Mouse (Mus musculus) NIH3T3 (cell line): ENCODE data around the gene Rbm4b.

Experiments used
- DNase-seq: peaks from one replicate; pipeline ENCODE4 v3.0.0-alpha.2; 2012; ENCODE audit warnings: low read depth

Rbm4b gene

GRCm38 (mm10) chr19:4756193-4756911 is at the start of gene Rbm4b:
TSS of gene Rbm4b (plus strand) at chr19:4756497.
- peak; percentile 99 for DNase-seq

- no peak for DNase-seq
Measured at GRCm38 (mm10) chr19:4708765-4709164, 47.5 kb upstream of the Rbm4b start.

- no peak for DNase-seq
Measured at GRCm38 (mm10) chr19:4711098-4711600, 45.1 kb upstream of the Rbm4b start, which contains the start of gene Sptbn2. TSS of gene Sptbn2 (plus strand) at chr19:4711167.

DNA sequence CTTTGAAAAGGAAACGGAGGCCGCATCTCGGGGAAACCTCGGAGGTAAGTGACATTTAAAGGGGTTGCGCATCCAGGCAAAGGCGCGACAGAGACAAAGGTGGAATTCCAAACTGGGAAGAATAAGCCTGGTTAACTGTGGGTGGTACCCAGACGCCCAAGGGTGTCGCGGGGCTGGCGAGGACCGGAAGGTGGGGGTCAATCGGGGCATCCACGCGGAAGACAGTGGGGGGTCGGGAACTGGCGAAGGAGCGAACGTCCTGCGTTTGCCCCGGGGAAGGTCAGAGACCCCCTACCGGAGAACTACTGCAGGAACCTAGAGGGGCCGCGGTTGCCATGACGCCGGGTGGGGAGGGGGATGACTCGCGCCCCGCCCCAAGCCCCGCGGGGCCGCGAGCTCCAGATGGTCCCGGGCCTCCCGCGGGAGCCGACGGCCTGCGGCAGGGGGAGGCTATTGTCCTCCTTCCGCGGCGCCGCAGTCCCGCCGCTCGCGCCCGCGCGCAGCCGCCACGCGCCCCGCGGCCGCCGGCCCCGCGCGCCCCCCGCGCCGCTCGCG is 44.6 kb upstream of the Rbm4b start:
- DNase-seq, result no peak

DNA sequence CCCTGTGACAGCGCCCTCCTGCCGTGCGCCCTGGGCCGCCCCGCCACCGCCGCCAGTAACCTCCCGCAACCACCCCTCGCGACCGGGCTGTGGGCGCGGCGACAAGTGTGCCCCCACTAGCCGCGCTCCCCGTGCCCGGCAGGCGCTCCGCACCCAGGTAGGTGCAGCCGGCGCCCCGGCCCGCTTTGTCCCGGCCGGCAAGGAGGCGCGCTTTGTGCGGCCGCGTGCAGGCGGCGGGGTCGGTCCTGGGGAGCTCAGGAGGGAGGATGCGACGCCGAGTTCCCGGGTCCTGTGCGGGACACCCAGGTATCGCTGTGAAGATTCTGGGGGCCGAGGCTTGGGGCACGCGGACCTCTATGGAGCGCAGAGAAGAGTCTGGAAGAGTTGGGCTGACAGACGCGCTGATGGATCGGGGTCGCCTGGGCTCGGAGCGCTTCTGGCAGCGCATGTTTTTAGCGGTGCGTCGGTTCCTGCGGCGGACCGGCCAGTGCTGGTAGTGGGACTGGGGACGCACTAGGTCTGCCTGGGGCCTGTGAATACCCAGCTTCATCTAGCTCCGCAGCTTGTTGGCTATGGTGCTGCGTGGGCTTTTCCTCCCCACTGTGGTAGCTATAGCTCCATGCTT is 44.0 kb upstream of the Rbm4b start:
- DNase-seq, result no peak

DNA sequence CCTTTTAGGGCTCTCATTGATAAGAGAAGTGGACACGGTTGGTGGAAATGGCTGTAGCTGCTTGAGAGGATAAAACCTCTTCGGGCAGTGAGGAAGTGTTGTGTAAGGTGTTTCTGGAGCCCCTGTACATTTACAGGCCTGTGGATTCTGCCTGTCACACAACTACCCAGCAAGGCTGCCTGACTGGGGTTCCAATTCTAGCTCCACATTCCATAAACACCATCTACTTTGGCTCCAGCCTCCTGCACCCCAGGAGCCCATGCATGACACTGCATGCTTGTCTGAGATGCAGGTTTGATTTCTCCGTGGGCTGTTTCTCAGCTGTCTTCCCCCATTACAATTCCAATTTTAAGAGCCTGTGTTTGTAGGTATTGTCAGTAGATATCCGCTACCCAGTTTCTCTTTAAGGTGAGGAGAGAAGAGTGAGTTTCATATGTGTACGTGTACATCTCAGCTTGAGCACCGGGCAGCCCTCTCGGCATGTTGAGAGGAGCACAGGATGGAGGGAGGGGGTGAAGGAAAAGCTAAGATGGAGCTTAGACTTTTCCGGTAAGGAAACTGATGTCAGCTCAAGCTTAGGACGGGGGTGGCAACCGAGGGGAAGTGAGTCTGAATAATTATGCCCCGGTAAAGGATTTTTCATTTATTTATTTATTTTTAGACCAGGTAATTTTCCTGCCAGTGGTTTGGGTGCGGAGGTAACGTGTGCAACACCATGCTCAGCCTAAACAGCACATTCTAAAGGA is 43.3 kb upstream of the Rbm4b start:
- no peak for DNase-seq

DNA sequence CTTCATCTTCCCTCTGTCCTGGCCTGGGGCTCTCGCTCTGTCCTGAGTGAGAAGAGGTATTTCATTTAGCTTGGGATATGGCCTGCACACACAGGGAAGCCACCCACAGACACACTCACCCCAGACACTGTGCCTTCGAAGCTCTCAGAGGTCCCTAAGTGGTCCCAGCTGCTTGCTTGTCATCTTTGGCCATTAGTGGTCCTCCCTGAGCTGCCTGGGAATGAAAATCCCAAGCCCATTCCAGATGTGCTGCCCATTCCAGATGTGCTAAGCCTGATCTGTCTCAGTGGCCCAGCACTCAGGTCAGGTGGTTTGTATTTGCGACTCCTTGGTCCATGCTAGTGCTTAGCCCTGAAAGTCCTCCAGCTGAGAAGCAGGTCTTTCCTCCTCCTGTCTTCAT is 42.4 kb upstream of the Rbm4b start:
- DNase-seq, result no peak

DNA sequence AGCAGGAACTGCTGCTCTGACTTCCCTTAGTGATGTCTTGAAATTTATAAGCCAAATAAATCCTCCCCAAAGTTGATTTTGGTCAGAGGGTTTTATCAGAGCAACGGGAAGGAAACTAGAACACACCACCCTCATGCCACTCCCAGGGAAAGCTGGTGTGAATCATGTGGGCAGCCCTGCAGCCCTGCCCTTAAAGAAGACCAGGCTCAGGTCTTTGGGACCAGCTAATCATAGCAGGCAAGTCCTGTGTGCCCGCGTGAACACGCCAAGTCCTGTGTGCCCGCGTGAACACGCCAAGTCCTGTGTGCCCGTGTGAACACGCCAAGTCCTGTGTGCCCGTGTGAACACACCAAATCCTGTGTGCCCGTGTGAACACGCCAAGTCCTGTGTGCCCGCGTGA is 39.5 kb upstream of the Rbm4b start:
- DNase-seq, result no peak

- DNase-seq, result no peak
Measured at GRCm38 (mm10) chr19:4717281-4717680, 39.0 kb upstream of the Rbm4b start.

- DNase-seq, result no peak
Measured at GRCm38 (mm10) chr19:4718716-4719115, 37.6 kb upstream of the Rbm4b start.

GRCm38 (mm10) chr19:4719351-4719764 is 36.9 kb upstream of the Rbm4b start:
- DNase-seq, result peak; percentile 75

GRCm38 (mm10) chr19:4720112-4720511 is 36.2 kb upstream of the Rbm4b start:
- DNase-seq, result no peak

DNA sequence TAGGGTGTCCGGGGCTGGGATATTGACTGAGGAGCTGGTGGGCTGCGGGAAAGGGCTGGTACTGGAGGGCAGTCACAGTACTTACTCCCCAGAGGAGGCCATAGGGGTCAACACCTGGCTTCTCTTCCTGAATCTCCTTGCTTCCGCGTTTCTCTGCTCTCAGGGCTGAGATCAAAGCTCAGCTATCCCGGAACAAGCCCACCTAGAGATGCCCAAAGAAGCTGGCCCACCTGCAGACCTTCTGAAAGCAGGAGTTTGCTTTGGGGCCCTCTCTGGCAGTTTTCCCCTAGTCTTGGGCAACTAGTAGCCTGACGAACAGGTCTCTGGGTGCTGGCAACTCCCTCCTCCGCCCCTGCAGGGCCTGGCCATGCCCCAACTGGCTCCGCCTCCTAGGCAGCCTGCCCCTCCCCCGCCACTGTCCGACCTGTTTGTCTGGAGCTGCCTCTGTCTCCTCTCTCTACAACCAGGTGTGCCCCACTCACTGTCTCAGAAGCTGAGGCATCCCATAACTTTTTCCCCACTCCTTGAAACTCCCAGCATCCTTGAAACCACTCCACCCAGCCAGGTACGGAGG is 35.5 kb upstream of the Rbm4b start:
- DNase-seq, result peak; percentile 24

DNA sequence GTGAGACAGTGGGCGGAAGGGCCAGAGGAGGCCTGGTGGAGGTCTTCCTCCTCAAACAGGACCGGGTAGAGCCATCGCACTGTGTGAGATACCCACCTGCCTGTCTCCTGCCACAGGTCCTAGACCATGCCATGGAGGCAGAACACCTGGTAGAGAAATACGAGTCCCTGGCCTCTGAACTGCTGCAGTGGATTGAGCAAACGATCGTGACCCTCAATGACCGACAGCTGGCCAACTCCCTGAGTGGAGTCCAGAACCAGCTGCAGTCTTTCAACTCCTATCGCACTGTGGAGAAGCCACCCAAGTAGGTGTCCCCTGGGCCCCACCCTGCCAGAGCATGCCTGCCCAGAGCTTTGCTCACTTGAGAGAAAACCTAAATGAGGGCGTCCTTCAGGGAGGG is 27.1 kb upstream of the Rbm4b start:
- no peak for DNase-seq

GRCm38 (mm10) chr19:4733052-4733451 is 23.2 kb upstream of the Rbm4b start:
- no peak for DNase-seq

DNA sequence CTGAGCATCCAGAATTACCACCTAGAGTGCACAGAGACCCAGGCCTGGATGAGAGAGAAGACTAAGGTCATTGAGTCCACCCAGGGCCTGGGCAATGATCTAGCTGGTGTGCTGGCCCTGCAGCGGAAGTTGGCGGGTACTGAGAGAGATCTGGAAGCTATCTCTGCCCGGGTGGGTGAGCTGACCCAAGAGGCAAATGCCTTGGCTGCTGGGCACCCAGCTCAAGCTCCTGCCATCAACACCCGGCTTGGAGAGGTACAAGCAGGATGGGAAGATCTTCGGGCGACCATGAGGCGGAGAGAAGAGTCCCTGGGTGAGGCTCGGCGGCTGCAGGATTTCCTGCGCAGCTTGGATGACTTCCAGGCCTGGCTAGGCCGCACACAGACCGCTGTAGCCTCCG is 18.4 kb upstream of the Rbm4b start:
- no peak for DNase-seq

- DNase-seq, result no peak
Measured at GRCm38 (mm10) chr19:4739053-4739452, 17.2 kb upstream of the Rbm4b start.

DNA sequence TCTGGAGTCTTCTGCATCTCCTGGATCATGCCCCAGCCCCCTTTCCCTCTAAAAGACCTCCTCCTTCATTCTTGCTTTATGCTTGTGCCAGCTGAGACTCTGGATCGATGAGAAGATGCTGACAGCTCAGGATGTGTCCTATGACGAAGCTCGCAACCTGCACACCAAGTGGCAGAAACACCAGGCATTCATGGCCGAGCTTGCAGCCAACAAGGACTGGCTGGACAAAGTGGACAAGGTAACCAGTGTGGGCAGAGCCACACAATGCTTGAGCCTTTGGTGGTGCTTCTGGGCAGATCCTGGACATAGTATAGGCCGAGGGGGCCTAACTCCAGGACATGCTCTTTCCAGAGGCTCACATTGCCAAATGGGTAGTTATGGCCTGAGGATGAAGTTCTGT is 16.5 kb upstream of the Rbm4b start:
- DNase-seq, result no peak

DNA sequence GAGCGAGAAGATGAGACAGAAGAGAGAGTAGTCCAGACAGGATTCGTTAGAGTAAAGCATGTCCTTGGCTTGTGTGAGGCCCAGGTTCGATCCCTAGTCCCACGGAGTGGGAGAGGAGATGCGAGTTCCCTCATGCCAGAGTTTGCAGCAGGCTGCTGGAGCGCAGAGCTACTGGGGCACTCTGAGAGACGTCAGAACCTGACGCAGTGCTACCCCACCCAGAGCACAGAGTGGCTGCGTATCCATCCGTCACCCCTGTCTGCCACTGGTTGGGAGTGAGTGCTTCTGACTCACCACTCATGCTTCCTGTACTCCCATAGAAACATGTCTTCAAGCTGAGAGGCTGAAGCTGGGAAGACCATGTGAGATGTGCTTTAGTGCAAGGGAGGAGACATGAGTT is 14.8 kb upstream of the Rbm4b start:
- peak; percentile 62 for DNase-seq

DNA sequence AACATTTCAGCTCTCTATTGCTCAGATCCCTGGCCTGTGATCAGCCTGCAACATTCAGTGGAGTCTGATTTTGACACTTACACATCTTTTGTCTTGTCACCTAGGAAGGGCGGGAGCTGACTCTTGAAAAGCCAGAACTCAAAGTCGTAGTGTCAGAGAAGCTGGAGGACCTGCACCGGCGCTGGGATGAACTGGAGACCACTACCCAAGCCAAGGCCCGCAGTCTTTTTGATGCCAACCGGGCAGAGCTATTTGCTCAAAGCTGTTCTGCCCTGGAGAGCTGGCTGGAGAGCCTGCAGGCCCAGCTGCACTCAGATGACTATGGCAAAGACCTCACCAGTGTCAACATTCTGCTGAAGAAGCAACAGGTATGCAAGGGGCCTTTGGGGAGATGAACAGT is 14.1 kb upstream of the Rbm4b start:
- DNase-seq, result no peak

DNA sequence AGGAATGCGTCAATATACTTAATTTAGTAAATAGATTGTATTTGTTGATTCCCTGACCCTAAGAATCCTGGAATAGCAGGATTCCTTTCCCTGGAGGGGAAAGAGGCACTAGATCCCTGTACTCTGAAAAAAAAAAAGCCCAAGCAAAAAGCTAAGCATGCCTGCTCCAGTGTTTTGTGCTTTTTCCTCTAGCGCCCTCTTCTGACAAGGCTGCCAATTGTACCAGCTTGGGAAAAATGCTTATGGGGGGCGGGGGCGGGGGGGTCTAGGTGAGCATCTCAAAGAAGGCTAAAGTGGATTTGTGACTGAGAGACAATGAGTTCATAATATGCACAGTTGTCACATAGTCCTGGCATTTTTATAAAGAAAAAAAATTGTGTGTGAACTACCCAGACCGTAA is 12.8 kb upstream of the Rbm4b start:
- DNase-seq, result peak; percentile 83

DNA sequence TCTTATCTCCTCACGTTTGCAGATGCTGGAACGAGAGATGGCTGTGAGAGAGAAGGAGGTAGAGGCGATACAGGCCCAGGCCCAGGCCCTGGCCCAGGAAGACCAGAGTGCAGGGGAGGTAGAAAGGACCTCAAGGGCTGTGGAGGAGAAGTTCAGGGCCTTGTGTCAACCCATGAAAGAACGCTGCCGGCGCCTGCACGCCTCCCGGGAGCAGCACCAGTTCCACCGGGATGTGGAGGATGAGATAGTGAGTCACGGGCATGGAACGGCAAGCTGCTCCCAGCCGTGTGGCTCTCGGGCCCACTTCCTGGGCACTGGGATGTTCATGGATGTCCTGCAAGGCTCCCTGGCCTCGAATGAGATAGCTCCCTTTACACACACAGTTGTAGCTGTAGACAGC is 12.3 kb upstream of the Rbm4b start:
- no peak for DNase-seq
